Mouse (Mus musculus): ENCODE measurements around the gene Enpp1.

Enpp1 gene

GRCm38 (mm10) chr10:24711480-24712366 lies at the start of gene Enpp1:
TSS of gene Enpp1 (minus strand) at chr10:24712159.
- peak; percentile 62 to 67 for DNase-seq

GRCm38 (mm10) chr10:24758326-24758915 lies 46.5 kb upstream of the Enpp1 start:
- DNase-seq = no peak

GRCm38 (mm10) chr10:24754874-24755540 lies 43.0 kb upstream of the Enpp1 start:
- DNase-seq = no peak

- peak; percentile 8 to 34 for DNase-seq
Measured at GRCm38 (mm10) chr10:24754251-24754835, 42.4 kb upstream of the Enpp1 start.

- no peak for DNase-seq
Measured at GRCm38 (mm10) chr10:24753536-24754250, 41.7 kb upstream of the Enpp1 start.

GRCm38 (mm10) chr10:24742950-24743487 lies 31.1 kb upstream of the Enpp1 start:
- DNase-seq = no peak

GRCm38 (mm10) chr10:24741229-24742198 lies 29.6 kb upstream of the Enpp1 start:
- DNase-seq = no peak

GRCm38 (mm10) chr10:24739171-24739570 lies 27.2 kb upstream of the Enpp1 start:
- no peak for DNase-seq

GRCm38 (mm10) chr10:24738456-24738855 lies 26.5 kb upstream of the Enpp1 start:
- DNase-seq = no peak

- DNase-seq = no peak
Measured at GRCm38 (mm10) chr10:24735027-24735777, 23.2 kb upstream of the Enpp1 start.

- DNase-seq = no peak
Measured at GRCm38 (mm10) chr10:24727478-24727877, 15.5 kb upstream of the Enpp1 start.

- no peak for DNase-seq
Measured at GRCm38 (mm10) chr10:24725197-24725596, 13.2 kb upstream of the Enpp1 start.

GRCm38 (mm10) chr10:24721841-24722240 lies 9.9 kb upstream of the Enpp1 start:
- DNase-seq = no peak

- no peak for DNase-seq
Measured at GRCm38 (mm10) chr10:24719383-24719782, 7.4 kb upstream of the Enpp1 start.

GRCm38 (mm10) chr10:24718720-24719119 lies 6.8 kb upstream of the Enpp1 start:
- no peak for DNase-seq

GRCm38 (mm10) chr10:24718058-24718457 lies 6.1 kb upstream of the Enpp1 start:
- no peak for DNase-seq

- no peak for DNase-seq
Measured at GRCm38 (mm10) chr10:24716232-24716631, 4.3 kb upstream of the Enpp1 start.

GRCm38 (mm10) chr10:24712901-24713300 lies 942 bp upstream of the Enpp1 start:
- peak in 1 of 2 experiments; percentile 3 for DNase-seq

GRCm38 (mm10) chr10:24712367-24712761 lies 405 bp upstream of the Enpp1 start:
- no peak for DNase-seq

GRCm38 (mm10) chr10:24711071-24711470 lies 888 bp downstream of the Enpp1 start:
- DNase-seq = peak in 1 of 2 experiments; percentile 4

Data from spleen, adult 18-20 months (tissue).